Mouse (Mus musculus) heart, adult 2 months (tissue): ENCODE results near the gene Kcnb1.

Experiments used
- CTCF ChIP-seq: fragments of 200-600 bp; IDR thresholded peaks from 2 replicates; pipeline ENCODE4 v1.8.1; 2022; ENCODE audit warnings: antibody characterized with exemption, mild to moderate bottlenecking, moderate library complexity
- EP300 ChIP-seq: fragments of 200-500 bp; IDR thresholded peaks from 2 replicates; pipeline ENCODE4 v1.6.1; 2011; ENCODE audit warnings: low read depth, low read length, control low read depth; ENCODE audit not compliant: insufficient read depth
- POLR2A ChIP-seq: fragments of 200-500 bp; IDR thresholded peaks from 2 replicates; pipeline ENCODE4 v1.6.1; 2011; ENCODE audit warnings: mild to moderate bottlenecking, low read depth, low read length, control low read depth; ENCODE audit not compliant: insufficient read depth

DNA sequence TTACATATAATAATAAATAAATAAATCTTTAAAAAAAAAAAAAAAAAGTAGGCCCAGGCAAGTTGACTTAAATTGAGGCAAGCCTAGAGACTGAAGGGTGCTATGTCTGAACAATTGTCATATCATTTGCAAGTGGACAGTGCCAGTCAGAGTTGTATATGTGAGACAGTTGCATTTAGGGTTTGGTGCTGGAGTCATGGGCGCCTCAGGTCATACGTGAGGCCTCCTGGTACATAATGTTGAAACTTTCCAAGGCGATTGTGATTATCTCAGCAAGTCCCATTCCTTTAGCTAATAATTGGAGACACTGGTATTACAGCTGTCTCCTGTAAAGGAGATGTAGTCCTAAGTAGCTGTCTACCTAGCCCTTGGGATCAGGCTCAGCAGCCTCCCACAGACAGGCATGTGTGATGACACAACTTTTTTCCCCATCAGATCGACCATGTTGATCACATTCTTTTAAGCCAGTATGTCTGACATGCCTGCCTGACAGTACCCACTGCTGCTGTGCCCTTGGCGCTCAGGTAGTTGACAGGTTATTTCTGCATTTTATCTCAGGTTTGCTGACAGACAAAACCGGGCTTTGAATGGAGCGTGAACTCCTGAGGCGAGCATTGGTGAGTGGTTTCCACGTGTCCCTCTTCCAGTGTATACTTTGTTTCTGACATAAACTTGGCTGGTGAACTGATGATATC is 125.2 kb downstream of the Kcnb1 start:
- no peak; the same call in 1 of the 2 replicates for TF ChIP-seq POLR2A
- TF ChIP-seq CTCF = no peak
- TF ChIP-seq EP300 = no peak
